Mouse (Mus musculus) liver, adult 2 months (tissue): Measurements from ENCODE around the gene Pom121l2.

ENCODE experiments used
- CTCF ChIP-seq: fragments of 200-500 bp; IDR thresholded peaks from 2 replicates; pipeline ENCODE4 v1.5.1; 2011; ENCODE audit warnings: low read depth, low read length, control low read depth
- POLR2A ChIP-seq: fragments of 200-500 bp; IDR thresholded peaks from 2 replicates; pipeline ENCODE4 v1.6.1; 2011; ENCODE audit warnings: low read length, control low read depth; ENCODE audit not compliant: insufficient read depth; ENCODE audit errors: extremely low read depth

DNA sequence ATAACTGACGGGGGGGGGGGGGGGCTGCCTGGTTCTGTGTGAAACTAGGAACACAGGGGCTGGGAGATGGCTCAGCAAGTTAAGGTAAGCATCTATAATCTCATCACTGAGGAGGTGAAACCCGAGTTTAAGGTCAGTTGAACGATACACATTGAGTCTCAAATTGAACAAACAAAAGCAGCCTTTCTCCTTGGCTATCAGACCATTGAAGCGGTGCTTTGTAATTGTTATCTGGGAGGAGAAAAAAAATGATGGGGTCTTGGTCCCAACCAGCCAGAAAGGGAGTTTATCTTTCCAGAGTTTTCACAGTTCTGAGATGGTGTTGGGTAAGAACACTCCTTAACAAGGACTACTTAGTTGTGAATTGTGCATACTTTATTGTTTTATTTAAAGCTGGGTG, 16.8 kb downstream of the Pom121l2 start:
- TF ChIP-seq POLR2A (no peak), CTCF (no peak)
